Mouse (Mus musculus): ENCODE results near the gene Tbce. TPM values are rescaled to one million over a fixed set of nuclear protein-coding genes. Genes with fewer than 3 reads are reported as not detected.

Tbce gene
- total and polyA plus RNA-seq, 2 experiments from 2014 or later = 31.6 to 44.7 TPM

DNA sequence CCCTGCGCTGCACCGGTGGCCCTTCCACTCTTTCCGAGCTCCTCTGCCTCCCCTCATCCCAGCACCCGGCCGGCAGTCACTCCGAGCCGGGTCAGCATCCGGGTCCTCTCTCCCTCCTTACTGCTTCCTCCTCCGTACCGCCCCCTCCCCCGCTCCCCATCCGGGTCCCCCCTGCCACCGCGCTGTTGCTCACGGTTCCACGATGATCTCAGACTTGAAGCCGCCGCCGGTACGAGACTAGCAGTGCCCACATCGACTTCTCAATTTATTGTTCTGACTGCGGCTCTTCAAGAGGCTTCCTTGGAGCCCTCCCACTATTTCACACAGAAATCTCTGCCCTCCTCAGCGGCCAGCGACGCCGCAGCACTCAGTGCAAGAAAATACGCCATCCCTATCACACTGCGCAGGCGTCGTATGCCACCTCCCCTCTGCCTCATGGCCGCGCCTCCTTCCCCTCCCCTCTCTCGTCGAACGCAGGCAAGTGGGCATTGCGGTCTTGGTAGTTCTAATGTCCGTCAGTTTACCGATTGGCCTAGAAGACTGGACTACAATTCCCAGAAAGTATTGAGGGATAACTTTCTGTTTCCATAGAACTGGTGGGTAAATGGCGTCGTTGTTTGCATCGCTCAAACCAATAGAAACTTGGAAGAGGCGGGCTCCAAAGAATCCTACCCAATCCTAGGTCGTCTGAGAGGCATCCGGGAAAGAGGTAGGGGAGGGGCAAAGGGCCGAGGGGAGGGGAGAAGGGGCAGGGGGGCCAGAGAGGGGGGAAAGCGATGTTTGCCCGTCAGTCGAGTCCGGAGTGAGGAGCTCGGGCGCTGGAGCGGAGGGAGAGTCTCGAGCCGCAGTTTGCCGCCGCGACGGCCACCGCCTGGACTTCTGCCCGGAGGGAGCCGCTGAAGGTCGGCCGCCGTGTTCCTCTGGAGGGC, 23.8 kb upstream of the Tbce start, which contains the start of the genes Arid4b and Ggps1:
Gene Arid4b (plus strand): TSS at position 220 of the 929 bp plus-strand sequence.
Gene Ggps1 (minus strand): TSS at position 476 of the 929 bp plus-strand sequence.
- DNase-seq (ENCODE audit: low spot score) (peak; percentile 100), ATAC-seq (ENCODE audit: insufficient read depth, low read depth) (peak; percentile 94)
- peak within 1 kb of the TSS; percentile 86 for H3K4me2 ChIP-seq (ENCODE audit: low read depth, low read length)
- H3K4me3 ChIP-seq (ENCODE audit: low read depth, low read length) = peak within 1 kb of the TSS; percentile 98
- H3K4me1 ChIP-seq (ENCODE audit: control insufficient read depth, insufficient read depth) = peaks cover 7% of the 10 kb centered on the region
- H3K9ac ChIP-seq (replicated peaks; ENCODE audit: low read depth, low read length) = peak within 1 kb of the TSS; percentile 99
- peak within 1 kb of the TSS; percentile 98 for H3K27ac ChIP-seq (ENCODE audit: low read depth)
- H3K27me3 ChIP-seq (ENCODE audit: control insufficient read depth, insufficient read depth, low read length) = no peaks in the 10 kb centered on the region
- 0 out of 2 replicates have a peak, but pooled peaks cover 5% of the 10 kb centered on the region for H3K36me3 ChIP-seq (replicated peaks; ENCODE audit: control insufficient read depth, insufficient read depth, low read length)
- H3K9me3 ChIP-seq (replicated peaks; ENCODE audit: control insufficient read depth, low read length) = no peaks in the 10 kb centered on the region
- TF ChIP-seq EP300 (IDR thresholded peaks at IDR 0.05; ENCODE audit: low read depth) = no peak
- no peak for TF ChIP-seq CTCF (IDR thresholded peaks at IDR 0.05; ENCODE audit: low read depth)
- 2% methylated on average over 62 of the region's 64 CpGs for WGBS

DNA sequence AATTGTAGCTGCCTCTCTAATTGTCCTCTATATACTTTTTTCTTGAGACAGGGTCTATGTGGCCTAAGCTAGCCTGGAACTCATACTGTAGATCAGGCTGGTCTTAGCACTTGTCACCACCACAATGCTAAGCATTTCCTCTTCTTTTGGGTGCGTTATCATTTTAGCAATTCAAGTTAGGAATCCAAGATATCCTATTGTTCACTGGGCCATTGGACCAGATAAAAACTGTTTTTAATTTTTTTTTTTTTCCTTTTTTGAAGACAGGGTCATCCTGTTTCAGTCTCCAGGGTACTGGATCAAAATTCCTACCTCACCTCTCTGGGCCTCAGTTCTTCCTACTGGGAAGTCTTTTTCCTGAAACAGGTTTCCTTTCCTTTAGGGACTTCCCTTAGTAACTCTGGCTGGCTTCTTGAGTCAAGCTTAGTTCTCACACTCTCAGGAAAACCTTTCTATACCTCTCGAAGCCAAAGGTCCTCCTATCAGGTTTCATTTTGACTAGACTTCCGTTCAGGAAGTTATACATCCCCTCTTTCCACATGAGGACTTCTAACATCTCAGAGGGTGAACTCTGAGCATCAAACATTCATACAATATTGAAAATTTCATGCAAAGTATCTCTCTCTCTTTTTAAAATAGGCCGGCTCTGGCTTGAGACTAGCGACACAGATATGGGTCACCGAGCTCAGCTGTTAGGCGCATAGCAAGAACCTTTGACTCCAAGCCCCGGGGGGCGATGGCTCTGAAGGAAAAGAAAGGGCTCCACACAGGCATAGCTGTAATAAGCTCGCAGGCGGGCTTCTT, 23.0 kb upstream of the Tbce start:
- TF ChIP-seq EP300 (IDR thresholded peaks at IDR 0.05; ENCODE audit: low read depth) = no peak
- TF ChIP-seq CTCF (IDR thresholded peaks at IDR 0.05; ENCODE audit: low read depth) = no peak
- Histone ChIP-seq H3K27me3 (ENCODE audit: control insufficient read depth, insufficient read depth, low read length) (no peaks in the 10 kb centered on the region), H3K4me3 (ENCODE audit: low read depth, low read length) (peak overlapping the region; percentile 98), H3K4me1 (ENCODE audit: control insufficient read depth, insufficient read depth) (peaks cover 7% of the 10 kb centered on the region), H3K36me3 (replicated peaks; ENCODE audit: control insufficient read depth, insufficient read depth, low read length) (peaks cover 6% of the 10 kb centered on the region; the same call in 1 of the 2 replicates), H3K9ac (replicated peaks; ENCODE audit: low read depth, low read length) (peak overlapping the region; percentile 78), H3K27ac (ENCODE audit: low read depth) (peak overlapping the region; percentile 98), H3K9me3 (replicated peaks; ENCODE audit: control insufficient read depth, low read length) (no peaks in the 10 kb centered on the region), H3K4me2 (ENCODE audit: low read depth, low read length) (peak overlapping the region; percentile 64)
- DNase-seq (ENCODE audit: low spot score) (no peak), ATAC-seq (ENCODE audit: insufficient read depth, low read depth) (no peak)
- 4% methylated on average over 11 of the region's 11 CpGs for WGBS

DNA sequence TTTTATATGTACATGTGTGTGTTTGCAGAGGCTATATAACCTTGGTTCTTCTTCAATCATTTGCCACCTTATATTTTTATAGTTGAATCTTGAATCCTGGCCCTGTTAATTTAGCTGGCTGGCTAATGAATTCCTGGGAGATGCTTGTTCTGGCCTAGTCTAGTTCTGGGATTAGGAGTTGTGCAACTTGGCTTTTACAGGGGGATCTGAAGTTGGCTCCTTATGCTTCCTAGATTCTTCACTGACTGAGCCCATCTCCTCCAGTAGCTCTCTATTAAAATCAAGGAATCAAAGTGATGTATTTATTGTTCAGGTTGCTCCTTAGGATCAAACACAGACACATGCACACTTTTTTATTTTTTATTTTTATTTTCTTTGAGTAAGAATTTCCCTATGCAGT, 20.1 kb upstream of the Tbce start:
- H3K4me3 ChIP-seq (ENCODE audit: low read depth, low read length) = no peak overlapping the region
- peaks cover 22% of the 10 kb centered on the region for H3K36me3 ChIP-seq (replicated peaks; ENCODE audit: control insufficient read depth, insufficient read depth, low read length)
- ATAC-seq (ENCODE audit: insufficient read depth, low read depth) = no peak
- TF ChIP-seq EP300 (IDR thresholded peaks at IDR 0.05; ENCODE audit: low read depth) (no peak), CTCF (IDR thresholded peaks at IDR 0.05; ENCODE audit: low read depth) (no peak)
- H3K4me2 ChIP-seq (ENCODE audit: low read depth, low read length) = no peak overlapping the region
- H3K9me3 ChIP-seq (replicated peaks; ENCODE audit: control insufficient read depth, low read length) = no peaks in the 10 kb centered on the region
- H3K27ac ChIP-seq (ENCODE audit: low read depth) = no peak overlapping the region
- DNase-seq (ENCODE audit: low spot score) = no peak
- H3K9ac ChIP-seq (replicated peaks; ENCODE audit: low read depth, low read length) = no peak overlapping the region
- H3K4me1 ChIP-seq (ENCODE audit: control insufficient read depth, insufficient read depth) = peaks cover 7% of the 10 kb centered on the region
- no peaks in the 10 kb centered on the region for H3K27me3 ChIP-seq (ENCODE audit: control insufficient read depth, insufficient read depth, low read length)

DNA sequence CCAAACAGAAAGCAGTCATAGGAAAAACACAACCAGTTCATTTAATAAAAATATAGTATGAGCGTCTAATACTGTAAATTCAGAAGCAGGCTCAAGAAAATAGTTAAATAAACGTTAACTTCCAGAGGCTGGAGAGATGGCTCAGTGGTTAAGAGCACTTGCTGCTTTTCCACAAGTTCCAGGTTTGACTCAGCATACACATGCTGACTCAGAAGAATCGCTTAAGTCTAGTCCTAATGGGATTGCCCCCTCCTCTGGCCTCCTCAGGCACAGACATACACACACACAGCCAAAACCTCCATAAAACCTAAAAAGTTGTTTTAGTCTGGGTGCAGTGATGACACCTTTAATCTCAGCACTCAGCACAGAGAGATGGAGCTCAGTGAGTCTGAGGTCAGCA, 17.4 kb upstream of the Tbce start:
- Histone ChIP-seq H3K27me3 (ENCODE audit: control insufficient read depth, insufficient read depth, low read length) (no peaks in the 10 kb centered on the region), H3K36me3 (replicated peaks; ENCODE audit: control insufficient read depth, insufficient read depth, low read length) (peaks cover 49% of the 10 kb centered on the region), H3K4me2 (ENCODE audit: low read depth, low read length) (no peak overlapping the region), H3K9ac (replicated peaks; ENCODE audit: low read depth, low read length) (no peak overlapping the region), H3K9me3 (replicated peaks; ENCODE audit: control insufficient read depth, low read length) (no peaks in the 10 kb centered on the region), H3K4me1 (ENCODE audit: control insufficient read depth, insufficient read depth) (peaks cover under 1% of the 10 kb centered on the region), H3K4me3 (ENCODE audit: low read depth, low read length) (no peak overlapping the region), H3K27ac (ENCODE audit: low read depth) (no peak overlapping the region)
- WGBS = 82% methylated on average over 3 of the region's 3 CpGs
- ATAC-seq (ENCODE audit: insufficient read depth, low read depth) = no peak
- DNase-seq (ENCODE audit: low spot score) = no peak
- no peak for TF ChIP-seq CTCF (IDR thresholded peaks at IDR 0.05; ENCODE audit: low read depth)
- no peak for TF ChIP-seq EP300 (IDR thresholded peaks at IDR 0.05; ENCODE audit: low read depth)

DNA sequence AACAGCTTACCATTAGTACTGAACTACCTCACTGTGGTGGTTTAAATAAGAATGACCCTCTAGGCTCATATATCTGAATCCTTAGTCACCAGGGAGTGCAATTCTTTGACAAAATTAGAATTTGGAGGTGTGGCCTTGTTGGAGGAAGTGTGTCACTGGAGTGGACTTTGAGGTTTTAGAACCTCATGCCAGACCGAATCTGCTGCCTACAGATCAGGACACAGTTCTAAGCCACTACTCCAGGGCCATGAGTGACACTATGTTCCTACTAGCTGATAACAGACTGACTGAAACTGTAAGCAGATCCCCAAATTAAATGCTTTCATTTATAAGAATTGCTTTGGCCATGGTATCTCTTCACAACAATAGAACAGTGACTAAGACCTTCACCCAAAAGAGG, 10.4 kb upstream of the Tbce start:
- TF ChIP-seq CTCF (IDR thresholded peaks at IDR 0.05; ENCODE audit: low read depth) (no peak), EP300 (IDR thresholded peaks at IDR 0.05; ENCODE audit: low read depth) (no peak)
- DNase-seq (ENCODE audit: low spot score) (no peak), ATAC-seq (ENCODE audit: insufficient read depth, low read depth) (no peak)
- H3K27me3 ChIP-seq (ENCODE audit: control insufficient read depth, insufficient read depth, low read length) = no peaks in the 10 kb centered on the region
- H3K4me2 ChIP-seq (ENCODE audit: low read depth, low read length) = no peak overlapping the region
- no peak overlapping the region for H3K27ac ChIP-seq (ENCODE audit: low read depth)
- no peaks in the 10 kb centered on the region for H3K4me1 ChIP-seq (ENCODE audit: control insufficient read depth, insufficient read depth)
- H3K9me3 ChIP-seq (replicated peaks; ENCODE audit: control insufficient read depth, low read length) = no peaks in the 10 kb centered on the region
- WGBS = 60% methylated on average over 1 of the region's 1 CpGs
- H3K9ac ChIP-seq (replicated peaks; ENCODE audit: low read depth, low read length) = no peak overlapping the region
- H3K36me3 ChIP-seq (replicated peaks; ENCODE audit: control insufficient read depth, insufficient read depth, low read length) = peaks cover 60% of the 10 kb centered on the region
- no peak overlapping the region for H3K4me3 ChIP-seq (ENCODE audit: low read depth, low read length)

All from heart, postnatal 0 days (tissue).